Mouse (Mus musculus) limb, embryonic 14.5 days (tissue): ENCODE data around the gene Gm28048. TPM values are rescaled to one million over a fixed set of nuclear protein-coding genes. Genes with fewer than 3 reads are reported as not detected.

Experiments
- ATAC-seq: fragments of 200-750 bp; cut with Nextera tagmentation; 2 replicates; pipeline ENCODE4 v1.8.0; 2017; ENCODE audit warnings: low read depth, moderate number of reproducible peaks, moderate TSS enrichment; ENCODE audit not compliant: low FRiP score
- DNase-seq: peaks from one replicate; pipeline ENCODE4 v3.0.0-alpha.2; 2015; ENCODE audit warnings: low spot score
- H3K27ac ChIP-seq: fragments of 300-500 bp; sonication (generic); replicated peaks from 2 replicates; pipeline ENCODE4 v1.5.1; 2014; ENCODE audit warnings: low read depth, mild to moderate bottlenecking, low read length, moderate library complexity, mixed read lengths
- H3K27me3 ChIP-seq: fragments of 300-500 bp; sonication (generic); 2 replicates; pipeline ENCODE4 v1.6.1; 2014; ENCODE audit warnings: low read length, mixed read lengths; ENCODE audit not compliant: control insufficient read depth, insufficient read depth
- H3K36me3 ChIP-seq: fragments of 300-500 bp; sonication (generic); 2 replicates; pipeline ENCODE4 v1.6.1; 2014; ENCODE audit warnings: mild to moderate bottlenecking, low read length, moderate library complexity, mixed read lengths; ENCODE audit not compliant: control insufficient read depth, insufficient read depth
- H3K4me1 ChIP-seq: fragments of 300-500 bp; sonication (generic); 2 replicates; pipeline ENCODE4 v1.6.1; 2014; ENCODE audit warnings: antibody characterized with exemption, low read length, mixed read lengths; ENCODE audit not compliant: control insufficient read depth, insufficient read depth
- H3K4me2 ChIP-seq: fragments of 300-500 bp; sonication (generic); replicated peaks from 2 replicates; pipeline ENCODE4 v1.6.1; 2014; ENCODE audit warnings: low read depth, mild to moderate bottlenecking, low read length, moderate library complexity; ENCODE audit not compliant: severe bottlenecking
- H3K4me3 ChIP-seq: fragments of 300-500 bp; sonication (generic); replicated peaks from 2 replicates; pipeline ENCODE4 v1.5.1; 2014; ENCODE audit warnings: low read length
- H3K9ac ChIP-seq: fragments of 300-500 bp; sonication (generic); 2 replicates; pipeline ENCODE4 v1.6.1; 2014; ENCODE audit warnings: mild to moderate bottlenecking, low read depth, low read length, moderate library complexity; ENCODE audit not compliant: severe bottlenecking
- H3K9me3 ChIP-seq: fragments of 300-500 bp; sonication (generic); 2 replicates; pipeline ENCODE4 v1.6.1; 2016; ENCODE audit warnings: low read length; ENCODE audit not compliant: control insufficient read depth
- POLR2A ChIP-seq: fragments of 200-500 bp; IDR thresholded peaks from 2 replicates; pipeline ENCODE4 v1.8.0; 2012; ENCODE audit warnings: inconsistent platforms, mild to moderate bottlenecking, moderate library complexity, borderline replicate concordance; ENCODE audit not compliant: insufficient read depth, insufficient read length; ENCODE audit errors: extremely low read depth
- WGBS: fragments of 180-500 bp; shearing (Covaris S2); extraction: QIAGEN DNeasy Blood & Tissue Kit; methylation state at CpG from one replicate; pipeline ENCODE4 v1.1.7; 2014; 5-methylcytosine and 5-hydroxymethylcytosine counted together
- polyA plus RNA-seq, 2 experiments: library from polyadenylated mRNA; depleted of rRNA in 1 of 2; stranded (reverse) in 1 of 2; unstranded in 1 of 2; fragments of >200 nt; fragmentation: Nextera tagmentation in 1 of 2; extraction: Ambion mirVana in 1 of 2; gene quantifications; 2 replicates each; pipeline versions ENCODE4 v1.2.1 to v1.2.3; 2012 to 2014

Gm28048 gene
- polyA plus RNA-seq, 2 experiments, result 2.4 to 10.4 TPM

DNA sequence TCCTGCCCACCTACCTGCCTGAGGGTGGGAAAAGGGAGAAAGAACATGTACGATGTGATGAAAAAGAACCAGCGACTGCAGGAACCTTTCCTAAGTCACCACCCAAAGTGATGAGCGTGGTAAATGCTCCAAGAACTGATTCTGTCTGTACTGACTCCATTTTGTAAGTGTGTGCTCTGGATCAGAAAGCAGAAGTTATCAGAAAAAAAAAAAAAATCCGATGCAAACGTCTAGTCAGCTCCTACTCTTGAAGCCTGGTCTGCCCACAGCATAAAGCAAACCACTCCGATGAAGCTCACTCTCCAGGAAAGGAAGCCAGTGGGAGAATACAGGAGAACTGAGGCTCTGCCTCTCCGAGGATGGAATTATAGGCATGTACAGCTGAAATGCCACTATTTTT, 29.2 kb downstream of the Gm28048 start:
- H3K27ac ChIP-seq, result no peak overlapping the region
- no peak overlapping the region for H3K4me3 ChIP-seq
- H3K4me2 ChIP-seq, result no peak overlapping the region
- H3K4me1 ChIP-seq, result no peaks in the 10 kb centered on the region
- ATAC-seq (no peak), DNase-seq (no peak)
- H3K9me3 ChIP-seq, result no peaks in the 10 kb centered on the region
- WGBS, result 90% methylated on average over 7 of the region's 7 CpGs
- no peaks in the 10 kb centered on the region for H3K27me3 ChIP-seq
- H3K9ac ChIP-seq, result no peak overlapping the region
- H3K36me3 ChIP-seq, result peaks cover 10% of the 10 kb centered on the region; the same call in 1 of the 2 replicates
- TF ChIP-seq POLR2A, result no peak

GRCm38 (mm10) chr11:22950131-22950530, 31.8 kb downstream of the Gm28048 start:
- Histone ChIP-seq H3K27ac (no peak overlapping the region), H3K9me3 (no peaks in the 10 kb centered on the region), H3K4me3 (no peak overlapping the region), H3K27me3 (no peaks in the 10 kb centered on the region), H3K4me2 (no peak overlapping the region), H3K9ac (no peak overlapping the region), H3K36me3 (0 out of 2 replicates have a peak, but pooled peaks cover 3% of the 10 kb centered on the region), H3K4me1 (no peaks in the 10 kb centered on the region)
- 93% methylated on average over 6 of the region's 6 CpGs for WGBS
- no peak for DNase-seq
- no peak for TF ChIP-seq POLR2A
- no peak for ATAC-seq

DNA sequence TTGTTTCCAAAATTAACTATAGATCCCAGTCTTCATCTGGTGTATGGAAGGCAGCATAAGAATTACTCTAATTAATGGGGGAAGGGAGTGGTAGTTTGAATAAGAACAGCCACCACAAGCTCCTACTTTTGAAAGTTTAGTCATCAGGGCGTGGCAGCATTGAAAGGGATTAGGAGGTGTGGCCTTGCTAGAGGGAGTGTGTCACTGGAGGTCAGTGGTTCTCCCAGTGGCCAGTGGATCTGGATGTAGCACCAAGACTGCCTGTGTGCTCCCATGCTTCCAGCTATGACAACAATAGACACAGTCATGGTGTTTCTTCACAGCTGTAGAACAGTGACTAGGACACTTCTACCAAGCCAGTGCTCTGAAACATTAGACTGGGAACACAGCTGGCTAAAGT, 32.8 kb downstream of the Gm28048 start:
- 100% methylated on average over 1 of the region's 1 CpGs for WGBS
- Histone ChIP-seq H3K4me2 (no peak overlapping the region), H3K27me3 (no peaks in the 10 kb centered on the region), H3K4me3 (no peak overlapping the region), H3K36me3 (0 out of 2 replicates have a peak, but pooled peaks cover 3% of the 10 kb centered on the region), H3K9ac (no peak overlapping the region), H3K27ac (no peak overlapping the region), H3K9me3 (no peaks in the 10 kb centered on the region), H3K4me1 (no peaks in the 10 kb centered on the region)
- ATAC-seq (no peak), DNase-seq (no peak)
- TF ChIP-seq POLR2A, result no peak

- ATAC-seq, result no peak
- 87% methylated on average over 2 of the region's 2 CpGs for WGBS
- no peaks in the 10 kb centered on the region for H3K27me3 ChIP-seq
- H3K27ac ChIP-seq, result no peak overlapping the region
- no peak overlapping the region for H3K4me3 ChIP-seq
- no peak for DNase-seq
- H3K4me1 ChIP-seq, result no peaks in the 10 kb centered on the region
- no peak overlapping the region for H3K4me2 ChIP-seq
- H3K36me3 ChIP-seq, result no peaks in the 10 kb centered on the region
- H3K9ac ChIP-seq, result no peak overlapping the region
- no peak for TF ChIP-seq POLR2A
- no peaks in the 10 kb centered on the region for H3K9me3 ChIP-seq
These were observed 42.9 kb downstream of the Gm28048 start for GRCm38 (mm10) chr11:22938983-22939382.

- Histone ChIP-seq H3K4me1 (no peaks in the 10 kb centered on the region), H3K27ac (no peak overlapping the region), H3K9me3 (no peaks in the 10 kb centered on the region), H3K4me3 (no peak overlapping the region), H3K9ac (no peak overlapping the region), H3K27me3 (no peaks in the 10 kb centered on the region), H3K4me2 (no peak overlapping the region), H3K36me3 (no peaks in the 10 kb centered on the region)
- TF ChIP-seq POLR2A, result no peak
- DNase-seq (no peak), ATAC-seq (no peak)
- 96% methylated on average over 4 of the region's 4 CpGs for WGBS
These were observed 44.1 kb downstream of the Gm28048 start for GRCm38 (mm10) chr11:22937716-22938316.
